Mouse (Mus musculus) brown adipose tissue, adult 24 weeks (tissue): ENCODE results near the gene Trabd2b. TPM values are rescaled to one million over a fixed set of nuclear protein-coding genes. Genes with fewer than 3 reads are reported as not detected.

ENCODE experiments used
- H3K27ac ChIP-seq: fragments of 200-500 bp; replicated peaks from 2 replicates; pipeline ENCODE4 v1.5.1; 2012; ENCODE audit warnings: low read depth, mild to moderate bottlenecking, low read length
- H3K4me1 ChIP-seq: fragments of 200-500 bp; 2 replicates; pipeline ENCODE4 v1.6.1; 2012; ENCODE audit warnings: low read length, mixed read lengths; ENCODE audit not compliant: control insufficient read depth, insufficient read depth, insufficient read length
- H3K4me3 ChIP-seq: fragments of 200-500 bp; 2 replicates; pipeline ENCODE4 v1.5.1; 2012; ENCODE audit warnings: low read depth, mild to moderate bottlenecking, low read length, moderate library complexity; ENCODE audit not compliant: insufficient read depth
- polyA plus RNA-seq: library from polyadenylated mRNA; stranded (reverse); fragments of >200 nt; gene quantifications from 2 replicates; pipeline ENCODE4 v1.2.4, GENCODE M21; 2012; ENCODE audit not compliant: missing spikeins, insufficient read depth, insufficient read length

Gene Trabd2b
- polyA plus RNA-seq, 1 experiment = 5.2 TPM

DNA sequence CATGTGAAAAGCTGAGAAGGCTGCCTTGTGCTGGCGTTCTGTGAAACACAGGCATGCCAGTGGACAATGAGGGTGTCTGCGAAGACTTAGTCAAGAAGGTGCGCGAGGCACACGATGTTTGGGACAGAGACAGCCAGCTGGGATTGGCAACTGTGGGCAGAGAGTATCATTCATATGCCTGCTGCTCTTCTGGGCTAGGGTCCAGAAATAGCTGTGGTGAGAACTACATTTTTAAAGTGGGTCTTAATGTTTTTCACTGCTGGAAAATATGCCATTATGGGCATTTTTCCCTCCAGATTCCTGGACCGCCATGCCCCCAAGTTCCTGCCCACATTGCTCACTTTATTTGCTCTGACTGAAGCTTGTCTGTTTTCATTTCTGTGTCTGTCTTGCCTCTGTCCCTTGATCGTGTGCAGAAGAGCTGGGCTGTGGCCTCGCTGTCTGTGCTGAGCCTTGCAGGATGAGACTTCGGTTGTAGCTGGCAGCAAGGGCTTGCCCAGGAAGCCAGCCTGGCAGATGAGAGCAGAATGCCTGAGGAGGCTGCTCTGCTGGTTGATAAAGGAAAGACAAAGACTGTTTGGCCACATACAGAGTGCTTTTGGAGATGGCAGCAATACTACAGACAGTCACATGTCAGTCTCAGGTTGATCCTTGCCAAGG lies 42.0 kb downstream of the Trabd2b start:
- peaks cover 4% of the 10 kb centered on the region; the same call in 1 of the 2 replicates for H3K4me1 ChIP-seq
- H3K4me3 ChIP-seq = no peak overlapping the region
- H3K27ac ChIP-seq = no peak overlapping the region

DNA sequence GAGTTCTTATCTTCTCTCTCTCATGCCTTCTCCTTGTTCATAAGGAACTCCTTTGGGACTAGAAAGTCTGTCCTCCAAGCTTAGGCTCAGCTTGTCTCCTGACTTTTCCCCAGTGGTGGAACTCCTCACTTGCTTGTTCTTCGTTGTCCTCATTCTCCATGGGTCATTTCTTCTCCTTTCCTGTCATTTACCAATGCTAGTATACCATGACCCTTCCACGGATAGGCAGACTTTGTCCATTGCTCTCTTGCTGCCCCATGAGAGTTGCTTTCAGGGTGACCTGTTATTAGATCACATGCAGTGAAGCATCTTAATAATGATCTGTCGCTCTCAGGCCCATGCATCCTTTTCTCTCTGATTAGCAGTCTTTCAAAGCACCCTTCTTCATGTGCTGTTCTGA lies 46.6 kb downstream of the Trabd2b start:
- H3K27ac ChIP-seq = no peak overlapping the region
- peaks cover 4% of the 10 kb centered on the region; the same call in 1 of the 2 replicates for H3K4me1 ChIP-seq
- no peak overlapping the region for H3K4me3 ChIP-seq

- H3K4me1 ChIP-seq = peaks cover 4% of the 10 kb centered on the region; the same call in 1 of the 2 replicates
- H3K27ac ChIP-seq = no peak overlapping the region
- H3K4me3 ChIP-seq = no peak overlapping the region
Measured at GRCm38 (mm10) chr4:114454016-114454415, 47.5 kb downstream of the Trabd2b start.

DNA sequence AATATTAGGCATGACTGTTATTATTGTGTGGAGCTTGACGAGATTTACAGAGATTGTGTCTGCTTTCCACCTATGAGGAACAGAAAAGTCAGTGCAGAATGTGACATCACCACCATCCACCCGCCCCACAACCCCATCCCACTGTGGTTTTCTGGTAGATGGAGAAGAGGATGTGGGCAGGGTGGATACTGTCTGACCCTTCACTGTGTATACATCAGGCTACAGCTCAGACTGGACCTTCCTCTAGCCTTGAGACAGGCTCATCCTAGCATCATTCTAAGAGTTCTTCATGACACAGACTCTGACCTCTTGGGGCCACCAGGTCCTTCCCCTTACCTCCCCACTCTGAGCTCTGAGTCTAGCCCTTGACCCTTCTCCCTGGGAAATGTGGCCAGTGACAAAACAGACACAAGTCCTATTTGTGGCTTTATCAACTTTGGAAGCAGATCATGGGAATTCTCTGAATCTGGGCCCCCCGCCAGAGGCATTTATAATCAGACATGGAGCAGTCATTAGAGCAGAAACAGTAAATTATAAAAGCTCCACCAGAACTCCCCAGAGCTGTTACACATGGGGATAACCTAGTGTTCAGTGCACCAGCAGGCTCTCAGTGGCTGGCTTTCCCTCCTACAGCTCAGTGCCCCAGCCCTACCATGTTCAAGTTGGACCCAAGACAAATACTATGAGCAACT lies 48.1 kb downstream of the Trabd2b start:
- H3K4me3 ChIP-seq = no peak overlapping the region
- no peak overlapping the region for H3K27ac ChIP-seq
- peaks cover 4% of the 10 kb centered on the region; the same call in 1 of the 2 replicates for H3K4me1 ChIP-seq

- no peak overlapping the region for H3K27ac ChIP-seq
- H3K4me3 ChIP-seq = no peak overlapping the region
- H3K4me1 ChIP-seq = peaks cover 4% of the 10 kb centered on the region; the same call in 1 of the 2 replicates
Measured at GRCm38 (mm10) chr4:114457111-114457510, 50.6 kb downstream of the Trabd2b start.

- no peak overlapping the region for H3K27ac ChIP-seq
- H3K4me3 ChIP-seq = no peak overlapping the region
- H3K4me1 ChIP-seq = no peaks in the 10 kb centered on the region
Measured at GRCm38 (mm10) chr4:114459591-114459990, 53.1 kb downstream of the Trabd2b start.

DNA sequence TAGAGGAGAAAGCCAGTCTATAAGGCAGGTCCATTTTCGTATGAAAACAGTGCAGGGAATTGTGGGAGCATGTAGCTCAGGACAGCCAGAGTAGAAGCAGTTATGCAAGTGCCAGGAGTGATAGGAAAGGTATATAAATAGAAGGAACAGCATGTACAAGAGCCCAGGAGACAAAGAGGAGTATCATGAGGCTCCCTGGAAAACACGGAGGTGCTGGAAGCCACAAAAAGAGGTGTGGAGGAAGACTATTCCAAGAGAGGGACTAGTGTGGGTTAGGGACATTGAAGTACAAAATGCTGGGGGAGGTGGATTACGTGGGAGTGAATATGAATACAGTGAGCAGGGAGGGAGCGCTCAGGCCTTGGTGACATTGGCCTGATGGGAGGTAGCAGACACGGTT lies 53.9 kb downstream of the Trabd2b start:
- Histone ChIP-seq H3K4me3 (no peak overlapping the region), H3K4me1 (no peaks in the 10 kb centered on the region), H3K27ac (no peak overlapping the region)

- Histone ChIP-seq H3K4me3 (no peak overlapping the region), H3K27ac (no peak overlapping the region), H3K4me1 (no peaks in the 10 kb centered on the region)
Measured at GRCm38 (mm10) chr4:114461093-114461492, 54.6 kb downstream of the Trabd2b start.

DNA sequence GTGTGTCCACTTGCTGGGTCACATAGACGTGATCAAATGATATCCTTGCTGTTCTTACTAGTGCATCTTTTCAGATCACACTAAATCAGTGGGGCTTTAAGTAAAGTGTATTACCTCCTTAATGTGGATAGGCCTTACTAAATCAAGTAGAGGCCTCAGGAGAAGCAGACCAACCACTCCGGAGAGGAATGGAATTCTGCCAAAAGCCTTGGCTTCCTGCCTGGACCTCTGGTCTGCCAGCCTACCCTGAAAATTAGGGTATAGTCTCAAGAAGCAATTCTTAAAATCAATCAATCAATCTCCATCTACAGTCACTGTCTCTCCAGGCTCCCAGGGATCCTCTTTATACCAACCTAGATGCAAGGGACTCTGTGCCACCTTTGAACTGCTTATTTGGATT lies 59.1 kb downstream of the Trabd2b start:
- Histone ChIP-seq H3K4me1 (no peaks in the 10 kb centered on the region), H3K4me3 (no peak overlapping the region), H3K27ac (no peak overlapping the region)

DNA sequence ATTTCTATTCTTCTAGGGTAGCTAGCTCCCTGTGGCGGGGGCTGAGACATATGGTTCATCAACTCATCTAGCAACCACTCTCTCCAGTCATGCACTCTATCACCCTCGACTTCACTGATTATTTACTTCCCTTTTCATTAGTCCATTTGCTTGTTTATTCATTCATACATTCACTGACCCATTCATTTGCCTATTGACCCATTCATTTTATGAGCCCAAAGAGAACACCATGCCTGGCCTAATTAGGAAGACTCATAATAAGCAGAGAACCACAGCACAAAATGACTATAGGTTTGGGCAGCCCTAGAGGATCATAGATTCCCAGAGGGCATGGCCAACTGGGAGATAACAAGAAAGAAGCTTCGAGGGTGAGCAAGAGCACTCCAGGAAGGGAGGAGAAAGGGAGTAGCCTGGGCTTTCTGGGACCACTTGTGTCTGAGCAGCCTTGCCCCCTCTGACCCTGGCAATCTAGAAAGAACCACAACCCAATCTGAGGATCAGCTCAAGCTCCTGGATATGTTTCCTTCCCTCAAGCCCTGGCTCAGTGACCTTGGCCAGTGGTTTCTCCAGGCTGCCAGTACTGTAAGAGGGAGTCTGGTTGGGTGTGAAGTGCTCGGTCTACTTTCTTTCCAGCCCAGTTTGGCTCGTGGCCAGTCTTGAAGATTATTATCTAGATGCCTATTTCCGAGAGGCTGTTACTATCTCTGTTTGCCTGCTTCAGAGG lies 61.0 kb downstream of the Trabd2b start:
- H3K27ac ChIP-seq = no peak overlapping the region
- H3K4me1 ChIP-seq = no peaks in the 10 kb centered on the region
- no peak overlapping the region for H3K4me3 ChIP-seq

DNA sequence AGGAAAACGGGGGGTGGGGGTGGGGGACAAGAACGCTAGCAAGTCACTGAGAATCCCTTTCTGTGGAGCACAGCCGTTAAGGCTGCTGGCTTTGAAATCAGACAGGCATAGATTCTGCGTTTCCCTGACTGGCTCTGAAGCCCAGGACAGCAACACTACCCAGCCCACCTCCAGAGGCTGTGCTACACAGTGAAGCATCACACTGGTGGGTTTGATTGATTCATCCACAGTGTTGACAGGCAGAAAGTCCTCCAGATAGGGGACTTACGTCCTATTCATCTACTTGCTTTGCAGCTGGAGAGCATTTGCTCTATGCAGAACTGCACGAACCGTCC lies 61.5 kb downstream of the Trabd2b start:
- no peaks in the 10 kb centered on the region for H3K4me1 ChIP-seq
- no peak overlapping the region for H3K27ac ChIP-seq
- H3K4me3 ChIP-seq = no peak overlapping the region

GRCm38 (mm10) chr4:114469881-114470280 lies 63.4 kb downstream of the Trabd2b start:
- Histone ChIP-seq H3K27ac (no peak overlapping the region), H3K4me1 (no peaks in the 10 kb centered on the region), H3K4me3 (no peak overlapping the region)

GRCm38 (mm10) chr4:114472143-114472542 lies 65.6 kb downstream of the Trabd2b start:
- Histone ChIP-seq H3K27ac (no peak overlapping the region), H3K4me1 (no peaks in the 10 kb centered on the region), H3K4me3 (no peak overlapping the region)

GRCm38 (mm10) chr4:114476316-114476715 lies 69.8 kb downstream of the Trabd2b start:
- Histone ChIP-seq H3K27ac (no peak overlapping the region), H3K4me3 (no peak overlapping the region), H3K4me1 (no peaks in the 10 kb centered on the region)

- Histone ChIP-seq H3K4me3 (no peak overlapping the region), H3K27ac (no peak overlapping the region), H3K4me1 (no peaks in the 10 kb centered on the region)
Measured at GRCm38 (mm10) chr4:114477082-114477771, 70.7 kb downstream of the Trabd2b start.
